8 mouse cellular contexts compared by ENCODE assay signal in genomic region chr16:20097069-20097710, GRCm38 (mm10). TPM values are rescaled to one million over a fixed set of nuclear protein-coding genes. Genes with fewer than 3 reads are reported as not detected.
A peak's percentile ranks its signal among the peaks of the same experiment; 100 is the strongest.
DNase-seq lines count a peak whose midpoint lies in the region; ATAC-seq and TF ChIP-seq lines count a peak whose summit lies in the region.

Gene Klhl24 (plus strand): TSS chr16:20097542.

- H3K27ac ChIP-seq in forebrain, embryonic 16.5 days (ENCODE audit: low read length), result peak within 1 kb of the TSS; percentile 97
- peak within 1 kb of the TSS; percentile 98 for H3K27ac ChIP-seq in layer of hippocampus, adult 2 months
- peak within 1 kb of the TSS; percentile 99 for H3K27ac ChIP-seq in lung, embryonic 14.5 days (ENCODE audit: low read depth)
- peak within 1 kb of the TSS; percentile 99 for H3K27ac ChIP-seq in olfactory bulb, adult 2 months (ENCODE audit: insufficient read depth, low read depth, low read length)

- H3K27me3 ChIP-seq in G1E (ENCODE audit: insufficient read depth, low read length), result no peaks in the 10 kb centered on the region
- H3K27me3 ChIP-seq in forebrain, embryonic 16.5 days (replicated peaks; ENCODE audit: control insufficient read depth, insufficient read depth, low read length), result no peaks in the 10 kb centered on the region
- no peaks in the 10 kb centered on the region for H3K27me3 ChIP-seq in lung, embryonic 14.5 days (ENCODE audit: insufficient read depth, low read length)

- H3K4me3 ChIP-seq in G1E (ENCODE audit: low read depth, low read length), result peak within 1 kb of the TSS; percentile 99
- H3K4me3 ChIP-seq in forebrain, embryonic 16.5 days (replicated peaks; ENCODE audit: low read length), result peak within 1 kb of the TSS; percentile 80
- peak within 1 kb of the TSS; percentile 97 for H3K4me3 ChIP-seq in layer of hippocampus, adult 2 months
- H3K4me3 ChIP-seq in lung, embryonic 14.5 days (ENCODE audit: low read depth, low read length), result peak within 1 kb of the TSS; percentile 92
- H3K4me3 ChIP-seq in olfactory bulb, adult 2 months (ENCODE audit: insufficient read depth, low read depth, low read length), result peak within 1 kb of the TSS; percentile 99

- H3K4me2 ChIP-seq in forebrain, embryonic 16.5 days (ENCODE audit: low read length), result peak within 1 kb of the TSS; percentile 64
- peak within 1 kb of the TSS; percentile 61 for H3K4me2 ChIP-seq in lung, embryonic 14.5 days

- peak within 1 kb of the TSS; percentile 94 for H3K9ac ChIP-seq in forebrain, embryonic 16.5 days (replicated peaks; ENCODE audit: low read depth, low read length)
- peak within 1 kb of the TSS; percentile 94 for H3K9ac ChIP-seq in lung, embryonic 14.5 days

- ATAC-seq in G1E (ENCODE audit: extremely low read depth, insufficient number of reproducible peaks, low FRiP score, poor library complexity, severe bottlenecking), result peak; percentile 84
- ATAC-seq in forebrain, embryonic 16.5 days, result peak; percentile 97
- peak; percentile 94 for ATAC-seq in lung, embryonic 14.5 days (ENCODE audit: insufficient read depth)

- TF ChIP-seq CTCF in G1E (IDR thresholded peaks at IDR 0.05; ENCODE audit: low read depth, low read length), result 0 out of 2 replicates have a peak, but pooled peaks have one; percentile 11
- peak; percentile 92 for TF ChIP-seq CTCF in layer of hippocampus, adult 2 months (conservative IDR thresholded peaks at IDR 0.05)
- TF ChIP-seq CTCF in lung, embryonic 14.5 days (IDR thresholded peaks at IDR 0.05; ENCODE audit: low read depth), result peak; percentile 77
- peak; percentile 57 for TF ChIP-seq CTCF in olfactory bulb, adult 2 months (IDR thresholded peaks at IDR 0.05; ENCODE audit: insufficient read depth, low read depth, low read length)

- 1% methylated on average over 29 of the region's 29 CpGs for WGBS in forebrain, embryonic 16.5 days
- WGBS in lung, embryonic 14.5 days, result under 1% methylated on average over 29 of the region's 29 CpGs
- 1% methylated on average over 29 of the region's 29 CpGs for WGBS in olfactory bulb, adult 2 months

- peak; percentile 90 for TF ChIP-seq POLR2A in olfactory bulb, adult 2 months (IDR thresholded peaks at IDR 0.05; ENCODE audit: insufficient read depth, low read depth, low read length)

- intact Hi-C loops in heart, postnatal 36 days (cut with DNase I), result loop anchor here (2.0 to 5.0 kb wide), 4 partner anchors 45 to 190 kb away; partner anchors contain the start of genes Klhl6 and Yeats2

- peak; percentile 92 for DNase-seq in G1E (ENCODE audit: low spot score)
- DNase-seq in cerebellum, adult 18-20 months, result peak; percentile 92 to 96
- DNase-seq in heart, postnatal 36 days, result peak; percentile 87 to 89
- peak; percentile 93 to 97 for DNase-seq in layer of hippocampus, adult 2 months (ENCODE audit: low spot score in 2 of 2)
- peak; percentile 98 for DNase-seq in lung, embryonic 14.5 days
- DNase-seq in thymus, postnatal 0 days (ENCODE audit: low spot score), result peak; percentile 97

- H3K4me1 ChIP-seq in G1E (ENCODE audit: insufficient read depth, low read depth, low read length), result peaks cover 10% of the 10 kb centered on the region
- peaks cover 10% of the 10 kb centered on the region for H3K4me1 ChIP-seq in forebrain, embryonic 16.5 days (replicated peaks; ENCODE audit: control insufficient read depth, insufficient read depth, low read length)
- no peaks in the 10 kb centered on the region for H3K4me1 ChIP-seq in lung, embryonic 14.5 days (ENCODE audit: insufficient read depth)
- no peaks in the 10 kb centered on the region; the same call in 1 of the 2 replicates for H3K4me1 ChIP-seq in olfactory bulb, adult 2 months (ENCODE audit: control insufficient read depth, insufficient read depth, low read length)

- no peaks in the 10 kb centered on the region for H3K9me3 ChIP-seq in G1E (replicated peaks)
- no peaks in the 10 kb centered on the region for H3K9me3 ChIP-seq in forebrain, embryonic 16.5 days (ENCODE audit: control insufficient read depth, low read length)
- H3K9me3 ChIP-seq in lung, embryonic 14.5 days (ENCODE audit: low read depth, low read length), result no peaks in the 10 kb centered on the region

- peaks cover 3% of the 10 kb centered on the region for H3K36me3 ChIP-seq in G1E (replicated peaks)
- H3K36me3 ChIP-seq in forebrain, embryonic 16.5 days (ENCODE audit: control insufficient read depth, insufficient read depth), result peaks cover 5% of the 10 kb centered on the region; the same call in 1 of the 2 replicates
- no peaks in the 10 kb centered on the region for H3K36me3 ChIP-seq in lung, embryonic 14.5 days (ENCODE audit: insufficient read depth)

RNA-seq across cellular contexts. Expression of gene Klhl24, which starts in this region (rescaled TPM):
- total RNA-seq in G1E (2014; fragmentation: Nextera tagmentation) (37.6 and 59.3 TPM in 2 replicates), G1E (2017) (53.3 and 64.7 TPM in 2 replicates)
- polyA plus RNA-seq in G1E (2012), result 8.8 and 14.1 TPM in 2 replicates
- 69.5 and 81.2 TPM in 2 replicates for polyA plus RNA-seq in forebrain, embryonic 16.5 days (2015; fragmentation: Nextera tagmentation; extraction: Ambion mirVana)
- total RNA-seq in heart, postnatal 36 days (2021), result 100 to 1,000 TPM; 344 to 350 TPM
- 10 to 100 TPM; 72.4 to 89.3 TPM for total RNA-seq in layer of hippocampus, adult 2 months (2021)
- 21.4 and 26.1 TPM in 2 replicates for polyA plus RNA-seq in lung, embryonic 14.5 days (2014; fragmentation: Nextera tagmentation; extraction: Ambion mirVana)
- 55.9 TPM in 1 of 2 replicates, not detected in the other for polyA plus RNA-seq in olfactory bulb, adult 2 months (2012; ENCODE audit: insufficient read depth, insufficient read length, low replicate concordance, missing spikeins)
- polyA plus RNA-seq in thymus, postnatal 0 days (2015; fragmentation: Nextera tagmentation; extraction: Ambion mirVana), result 29.2 and 29.5 TPM in 2 replicates

Comparison
In these comparisons a context has a peak if more than half of its experiments do, and no peak if none do; other contexts are left out.
1. Peak in every context shown above with its lines: DNase-seq, ATAC-seq, H3K4me3 ChIP-seq and H3K27ac ChIP-seq.
2. CTCF ChIP-seq: peak in every context shown above with its lines; median percentile 92 in layer of hippocampus, adult 2 months; 77 in lung, embryonic 14.5 days; 57 in olfactory bulb, adult 2 months; 11 in G1E.